Mouse (Mus musculus): ENCODE results near the gene Gclc.

The Gclc gene

GRCm38 (mm10) chr9:77826237-77826636, 71.9 kb downstream of the Gclc start:
- in situ Hi-C loops (cut with MboI; ENCODE audit: low pct_unique_long_range_greater_than_20kb in 1 of 2, low sequenced_read_pairs in 2 of 2, unreplicated experiment in 1 of 2) = no loop called here

- in situ Hi-C loops (cut with MboI; ENCODE audit: low pct_unique_long_range_greater_than_20kb in 1 of 2, low sequenced_read_pairs in 2 of 2, unreplicated experiment in 1 of 2) = no loop called here
These were observed 74.2 kb downstream of the Gclc start for GRCm38 (mm10) chr9:77828531-77828965.

DNA sequence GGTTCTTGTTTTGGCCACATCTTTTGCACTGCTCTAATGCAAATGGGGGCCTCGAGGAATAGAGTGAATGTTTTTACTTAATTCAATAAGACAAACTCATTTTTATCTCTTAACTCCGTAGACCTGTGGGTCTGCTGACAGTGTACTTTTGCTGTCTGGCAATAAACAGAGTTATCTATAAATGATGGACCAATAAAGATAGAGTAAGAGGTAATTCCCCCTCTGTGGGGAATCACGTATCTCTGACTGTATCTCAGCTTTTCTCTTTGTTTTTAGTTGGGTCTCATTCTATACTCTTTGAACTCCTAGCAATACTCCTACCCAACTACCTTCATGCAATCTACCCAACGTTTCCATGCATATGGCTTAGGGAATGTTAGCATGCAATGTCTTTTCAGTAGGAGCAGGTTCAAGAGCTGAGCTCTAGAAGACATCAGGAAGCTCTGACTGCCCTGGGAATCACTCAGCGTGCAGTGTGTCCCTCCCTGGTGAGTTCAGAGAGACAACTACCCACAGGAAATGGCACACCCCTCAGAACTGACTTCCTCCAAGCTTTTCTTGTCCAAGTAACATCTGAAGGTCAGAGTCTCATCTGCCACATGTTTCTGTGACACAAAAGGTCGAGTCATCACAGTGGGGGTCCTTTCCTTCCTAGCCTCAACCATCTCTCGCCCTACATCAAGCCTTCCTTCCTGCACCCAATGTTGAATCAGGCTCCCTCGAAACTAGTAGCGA, 80.1 kb downstream of the Gclc start:
- in situ Hi-C loops (cut with MboI; ENCODE audit: low pct_unique_long_range_greater_than_20kb in 1 of 2, low sequenced_read_pairs in 2 of 2, unreplicated experiment in 1 of 2) = no loop called here

GRCm38 (mm10) chr9:77835122-77835521, 80.8 kb downstream of the Gclc start:
- in situ Hi-C loops (cut with MboI; ENCODE audit: low pct_unique_long_range_greater_than_20kb in 1 of 2, low sequenced_read_pairs in 2 of 2, unreplicated experiment in 1 of 2) = no loop called here

DNA sequence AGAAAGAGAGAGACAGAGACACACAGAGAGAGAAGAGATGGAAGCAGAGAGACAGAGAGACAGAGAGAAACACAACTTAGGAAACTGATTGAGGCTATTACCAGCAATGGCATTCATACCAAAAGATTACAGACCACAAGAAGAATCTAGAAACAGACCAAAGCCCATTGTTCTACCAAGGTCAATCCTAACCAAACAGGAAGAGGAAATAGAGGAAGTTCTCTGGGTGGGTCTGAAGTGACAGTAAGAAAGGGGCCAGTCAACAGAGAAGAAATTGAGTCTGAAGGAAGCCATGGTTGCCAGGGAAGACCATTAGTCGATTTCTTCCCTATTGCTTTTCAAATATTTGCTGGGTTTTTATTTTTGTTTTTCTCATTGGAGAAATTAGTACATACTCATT, 81.4 kb downstream of the Gclc start:
- in situ Hi-C loops (cut with MboI; ENCODE audit: low pct_unique_long_range_greater_than_20kb in 1 of 2, low sequenced_read_pairs in 2 of 2, unreplicated experiment in 1 of 2) = no loop called here

DNA sequence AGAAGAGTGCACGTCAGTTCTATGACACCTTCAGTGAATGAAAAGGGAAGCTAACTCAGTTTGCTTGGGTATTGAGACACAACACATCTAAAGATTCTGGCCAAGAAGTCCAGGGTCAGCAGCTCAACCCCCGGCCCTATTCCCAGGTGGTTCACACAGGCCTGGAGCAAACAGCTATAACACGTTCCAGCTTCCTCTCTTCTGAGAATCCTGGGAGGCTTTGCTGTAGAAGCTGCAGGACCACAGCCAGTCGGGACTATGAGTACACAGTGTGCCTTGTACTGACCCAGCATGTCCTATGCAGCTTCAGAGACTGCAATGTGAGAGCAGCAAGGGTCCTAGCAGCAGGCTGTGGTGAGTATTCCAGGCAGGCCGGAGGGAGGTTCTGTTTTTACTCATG, 84.3 kb downstream of the Gclc start:
- in situ Hi-C loops (cut with MboI; ENCODE audit: low pct_unique_long_range_greater_than_20kb in 1 of 2, low sequenced_read_pairs in 2 of 2, unreplicated experiment in 1 of 2) = no loop called here
